Mouse (Mus musculus) lung, postnatal 0 days (tissue): ENCODE results near the gene Nfkb2.

Experiments used
- CTCF ChIP-seq: IDR thresholded peaks from 2 replicates; pipeline ENCODE4 v1.5.1; 2016; ENCODE audit warnings: antibody characterized with exemption, mild to moderate bottlenecking
- EP300 ChIP-seq: IDR thresholded peaks from 2 replicates; pipeline ENCODE4 v1.6.1; 2016; ENCODE audit warnings: antibody characterized with exemption, mild to moderate bottlenecking, control low read depth

GRCm38 (mm10) chr19:46318031-46318471, 13.9 kb downstream of the Nfkb2 start:
- no peak for TF ChIP-seq CTCF
- no peak for TF ChIP-seq EP300
